Mouse (Mus musculus) testis, adult 2 months (tissue): Measurements from ENCODE around the gene Myb.

Experiments
- CTCF ChIP-seq: fragments of 200-500 bp; IDR thresholded peaks from 2 replicates; pipeline ENCODE4 v1.5.1; 2012; ENCODE audit warnings: low read depth, mild to moderate bottlenecking, inconsistent platforms, low read length, moderate library complexity; ENCODE audit not compliant: control insufficient read depth, insufficient read depth, insufficient replicate concordance
- POLR2A ChIP-seq: fragments of 200-500 bp; IDR thresholded peaks from 2 replicates; pipeline ENCODE4 v1.6.1; 2012; ENCODE audit warnings: low read depth, mild to moderate bottlenecking, inconsistent platforms, low read length, moderate library complexity; ENCODE audit not compliant: control insufficient read depth

DNA sequence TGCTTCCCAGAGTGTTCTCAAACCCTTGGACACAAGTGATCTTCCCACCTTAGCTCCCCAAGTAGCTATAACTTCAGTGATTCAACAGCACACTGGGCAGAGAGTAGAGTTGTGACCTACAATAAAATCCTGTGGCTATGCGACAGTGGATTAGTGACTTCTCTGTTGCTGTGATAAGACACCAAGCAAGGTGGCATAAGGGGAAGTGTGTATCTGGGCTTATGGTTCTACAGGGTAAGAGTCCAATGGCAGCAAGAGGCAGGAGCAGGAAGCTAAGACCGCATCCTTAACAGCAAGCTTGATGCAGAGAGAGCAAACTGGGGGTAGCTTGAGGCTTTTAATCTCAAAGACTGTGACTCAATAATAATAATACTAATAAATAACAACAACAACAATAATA lies 52.0 kb downstream of the Myb start:
- TF ChIP-seq POLR2A (no peak), CTCF (no peak)
